Mouse (Mus musculus): Measurements from ENCODE around the gene Leng8.

GRCm38 (mm10) chr7:4134911-4135310 is 1.9 kb upstream of the Leng8 start:
- no peak for TF ChIP-seq GATA1 (IDR thresholded peaks at IDR 0.05; ENCODE audit: borderline replicate concordance, low read length)
- TF ChIP-seq FLI1 (IDR thresholded peaks at IDR 0.05; ENCODE audit: low read length) = no peak

Measured in megakaryocyte, embryonic 14.5 days (primary cell).